Mouse (Mus musculus): Measurements from ENCODE around the gene Txndc8. TPM values are rescaled to one million over a fixed set of nuclear protein-coding genes. Genes with fewer than 3 reads are reported as not detected.

Gene Txndc8
- total and polyA plus RNA-seq, 2 experiments from 2014 or later = not detected

GRCm38 (mm10) chr4:57991425-57991824 is 17.5 kb downstream of the Txndc8 start:
- Histone ChIP-seq H3K27ac (ENCODE audit: low read depth, low read length) (no peak overlapping the region), H3K9ac (replicated peaks; ENCODE audit: low read length, poor library complexity, severe bottlenecking) (no peak overlapping the region), H3K4me1 (ENCODE audit: insufficient read depth, low read length) (no peaks in the 10 kb centered on the region), H3K9me3 (ENCODE audit: low read length) (no peaks in the 10 kb centered on the region), H3K36me3 (ENCODE audit: insufficient read depth, low read length) (no peaks in the 10 kb centered on the region), H3K27me3 (ENCODE audit: insufficient read depth, low read length) (no peaks in the 10 kb centered on the region), H3K4me3 (ENCODE audit: low read depth, low read length) (no peak overlapping the region), H3K4me2 (ENCODE audit: low read depth, low read length, poor library complexity, severe bottlenecking) (no peak overlapping the region)
- no peak for ATAC-seq (ENCODE audit: low FRiP score)
- no peak for TF ChIP-seq CTCF (IDR thresholded peaks at IDR 0.05)
- no peak for DNase-seq (ENCODE audit: low spot score)
- WGBS = 97% methylated on average over 1 of the region's 1 CpGs

GRCm38 (mm10) chr4:57974400-57975117 is 34.4 kb downstream of the Txndc8 start:
- Histone ChIP-seq H3K9ac (replicated peaks; ENCODE audit: low read length, poor library complexity, severe bottlenecking) (no peak overlapping the region), H3K27ac (ENCODE audit: low read depth, low read length) (no peak overlapping the region), H3K36me3 (ENCODE audit: insufficient read depth, low read length) (no peaks in the 10 kb centered on the region), H3K4me2 (ENCODE audit: low read depth, low read length, poor library complexity, severe bottlenecking) (no peak overlapping the region), H3K9me3 (ENCODE audit: low read length) (no peaks in the 10 kb centered on the region), H3K27me3 (ENCODE audit: insufficient read depth, low read length) (no peaks in the 10 kb centered on the region), H3K4me1 (ENCODE audit: insufficient read depth, low read length) (no peaks in the 10 kb centered on the region), H3K4me3 (ENCODE audit: low read depth, low read length) (no peak overlapping the region)
- no peak for ATAC-seq (ENCODE audit: low FRiP score)
- WGBS = 90% methylated on average over 6 of the region's 6 CpGs
- no peak for TF ChIP-seq CTCF (IDR thresholded peaks at IDR 0.05)
- no peak for DNase-seq (ENCODE audit: low spot score)

GRCm38 (mm10) chr4:57973592-57974268 is 35.2 kb downstream of the Txndc8 start:
- 79% methylated on average over 6 of the region's 6 CpGs for WGBS
- Histone ChIP-seq H3K4me2 (ENCODE audit: low read depth, low read length, poor library complexity, severe bottlenecking) (no peak overlapping the region), H3K36me3 (ENCODE audit: insufficient read depth, low read length) (no peaks in the 10 kb centered on the region)

GRCm38 (mm10) chr4:57970285-57970684 is 38.6 kb downstream of the Txndc8 start:
- DNase-seq (ENCODE audit: low spot score) (no peak), ATAC-seq (ENCODE audit: low FRiP score) (no peak)
- Histone ChIP-seq H3K4me3 (ENCODE audit: low read depth, low read length) (no peak overlapping the region), H3K4me2 (ENCODE audit: low read depth, low read length, poor library complexity, severe bottlenecking) (no peak overlapping the region), H3K27ac (ENCODE audit: low read depth, low read length) (no peak overlapping the region), H3K27me3 (ENCODE audit: insufficient read depth, low read length) (no peaks in the 10 kb centered on the region), H3K9ac (replicated peaks; ENCODE audit: low read length, poor library complexity, severe bottlenecking) (no peak overlapping the region), H3K4me1 (ENCODE audit: insufficient read depth, low read length) (no peaks in the 10 kb centered on the region), H3K36me3 (ENCODE audit: insufficient read depth, low read length) (no peaks in the 10 kb centered on the region), H3K9me3 (ENCODE audit: low read length) (no peaks in the 10 kb centered on the region)
- no peak for TF ChIP-seq CTCF (IDR thresholded peaks at IDR 0.05)

More at GRCm38 (mm10) chr4:57973592-57974268, 35.2 kb downstream of the Txndc8 start:
- no peak for DNase-seq (ENCODE audit: low spot score)
- Histone ChIP-seq H3K27me3 (ENCODE audit: insufficient read depth, low read length) (no peaks in the 10 kb centered on the region), H3K27ac (ENCODE audit: low read depth, low read length) (no peak overlapping the region), H3K4me3 (ENCODE audit: low read depth, low read length) (no peak overlapping the region), H3K9me3 (ENCODE audit: low read length) (no peaks in the 10 kb centered on the region), H3K9ac (replicated peaks; ENCODE audit: low read length, poor library complexity, severe bottlenecking) (no peak overlapping the region), H3K4me1 (ENCODE audit: insufficient read depth, low read length) (no peaks in the 10 kb centered on the region)
- no peak for TF ChIP-seq CTCF (IDR thresholded peaks at IDR 0.05)
- no peak for ATAC-seq (ENCODE audit: low FRiP score)

GRCm38 (mm10) chr4:57967195-57967594 is 41.7 kb downstream of the Txndc8 start:
- no peaks in the 10 kb centered on the region for H3K4me1 ChIP-seq (ENCODE audit: insufficient read depth, low read length)
- H3K27me3 ChIP-seq (ENCODE audit: insufficient read depth, low read length) = no peaks in the 10 kb centered on the region
- no peak overlapping the region for H3K9ac ChIP-seq (replicated peaks; ENCODE audit: low read length, poor library complexity, severe bottlenecking)
- H3K4me3 ChIP-seq (ENCODE audit: low read depth, low read length) = no peak overlapping the region
- ATAC-seq (ENCODE audit: low FRiP score) (no peak), DNase-seq (ENCODE audit: low spot score) (no peak)
- H3K36me3 ChIP-seq (ENCODE audit: insufficient read depth, low read length) = no peaks in the 10 kb centered on the region
- H3K27ac ChIP-seq (ENCODE audit: low read depth, low read length) = no peak overlapping the region
- WGBS = 65% methylated on average over 3 of the region's 3 CpGs
- no peak overlapping the region for H3K4me2 ChIP-seq (ENCODE audit: low read depth, low read length, poor library complexity, severe bottlenecking)
- H3K9me3 ChIP-seq (ENCODE audit: low read length) = no peaks in the 10 kb centered on the region
- no peak for TF ChIP-seq CTCF (IDR thresholded peaks at IDR 0.05)

GRCm38 (mm10) chr4:57965516-57965915 is 43.4 kb downstream of the Txndc8 start:
- H3K4me2 ChIP-seq (ENCODE audit: low read depth, low read length, poor library complexity, severe bottlenecking) = no peak overlapping the region
- H3K9ac ChIP-seq (replicated peaks; ENCODE audit: low read length, poor library complexity, severe bottlenecking) = no peak overlapping the region
- H3K9me3 ChIP-seq (ENCODE audit: low read length) = no peaks in the 10 kb centered on the region
- H3K36me3 ChIP-seq (ENCODE audit: insufficient read depth, low read length) = no peaks in the 10 kb centered on the region
- H3K4me3 ChIP-seq (ENCODE audit: low read depth, low read length) = no peak overlapping the region
- no peaks in the 10 kb centered on the region for H3K27me3 ChIP-seq (ENCODE audit: insufficient read depth, low read length)
- TF ChIP-seq CTCF (IDR thresholded peaks at IDR 0.05) = no peak
- DNase-seq (ENCODE audit: low spot score) (no peak), ATAC-seq (ENCODE audit: low FRiP score) (no peak)
- WGBS = 93% methylated on average over 4 of the region's 4 CpGs
- H3K4me1 ChIP-seq (ENCODE audit: insufficient read depth, low read length) = no peaks in the 10 kb centered on the region
- no peak overlapping the region for H3K27ac ChIP-seq (ENCODE audit: low read depth, low read length)

All from midbrain, postnatal 0 days (tissue).